In the genomic region with DNA sequence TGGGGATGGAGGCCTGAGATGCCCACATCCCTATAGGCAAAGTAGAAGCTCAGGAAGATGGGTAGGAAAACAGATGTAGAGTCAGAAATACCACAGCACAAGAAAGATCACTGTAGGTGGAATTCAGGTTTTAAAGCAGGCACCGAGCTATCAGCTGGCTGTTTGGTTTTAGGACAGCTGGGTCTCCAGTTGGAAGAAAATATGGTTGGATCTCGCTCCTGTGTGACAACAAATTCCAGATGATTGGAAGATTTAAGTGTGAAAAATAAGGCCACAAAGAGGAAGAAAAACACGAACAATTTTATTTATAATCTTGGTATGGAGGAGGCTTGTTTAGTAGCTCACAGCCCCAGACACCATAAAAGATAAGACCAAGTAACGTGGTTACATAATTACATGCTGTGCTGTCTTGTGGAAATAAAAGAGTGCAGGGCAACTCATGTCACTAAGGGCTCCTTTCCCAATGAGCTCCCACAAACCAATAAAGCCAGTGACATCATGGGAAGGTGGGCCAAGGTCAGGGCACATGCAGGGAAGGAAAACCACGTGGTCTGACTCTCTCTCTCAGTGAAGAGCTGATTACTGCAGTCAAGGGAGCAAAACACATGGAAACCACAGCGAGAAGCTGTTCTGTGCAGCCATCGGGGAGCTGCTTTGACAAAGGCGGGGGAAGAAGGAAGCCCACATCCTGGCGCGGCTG, we compare ENCODE assay signal across 8 mouse cellular contexts. TPM values are rescaled to one million over a fixed set of nuclear protein-coding genes. Genes with fewer than 3 reads are reported as not detected.
DNase-seq lines count a peak whose midpoint lies in the region.

No protein-coding gene starts in this region.

- intact Hi-C loops in left cerebral cortex, postnatal 36 days (cut with DNase I): loop anchor here (5.0 kb wide), 1 partner anchor 43 kb away; the partner anchor contains the start of gene Eef1akmt1

- DNase-seq in layer of hippocampus, adult 11-12 months (ENCODE audit: low spot score): peak; percentile 57
- no peak for DNase-seq in layer of hippocampus, postnatal 36 days
- DNase-seq in MN1 (ENCODE audit: low spot score): peak; percentile 27
- DNase-seq in gastrocnemius, postnatal 10 days: peak; percentile 29
- peak; percentile 77 to 82 for DNase-seq in left cerebral cortex, postnatal 36 days (ENCODE audit: low spot score in 2 of 2)
- DNase-seq in cerebellum, adult 11-12 months: no peak
- DNase-seq in thymus, postnatal 36 days: no peak
- DNase-seq in lung, postnatal 4 days: no peak

RNA-seq across cellular contexts. Expression of gene Il17d, which starts 4.7 kb away (rescaled TPM):
- total RNA-seq in layer of hippocampus, postnatal 36 days (2021): 10 to 100 TPM; 13.4 to 13.6 TPM
- 1 to 10 TPM; 7.7 to 9.3 TPM for total RNA-seq in gastrocnemius, postnatal 10 days (2021)
- 10 to 100 TPM; 15.0 to 17.1 TPM for total RNA-seq in left cerebral cortex, postnatal 36 days (2021)

RNA-seq across cellular contexts. Expression of gene Eef1akmt1, which starts 42.2 kb away (rescaled TPM):
- 10 to 100 TPM; 36.8 to 37.7 TPM for total RNA-seq in layer of hippocampus, postnatal 36 days (2021)
- total RNA-seq in gastrocnemius, postnatal 10 days (2021): 10 to 100 TPM; 23.2 to 27.4 TPM
- 10 to 100 TPM; 33.1 to 38.1 TPM for total RNA-seq in left cerebral cortex, postnatal 36 days (2021)

Comparison
In these comparisons a context has a peak if more than half of its experiments do, and no peak if none do; other contexts are left out.
1. DNase-seq: peak in layer of hippocampus, adult 11-12 months (single experiment), MN1 (single experiment), gastrocnemius, postnatal 10 days (single experiment) and left cerebral cortex, postnatal 36 days (2 of 2); none in layer of hippocampus, postnatal 36 days (0 of 2), cerebellum, adult 11-12 months (single experiment), thymus, postnatal 36 days (0 of 2) and lung, postnatal 4 days (0 of 2).